Mouse (Mus musculus): ENCODE measurements around the gene Opn3. TPM values are rescaled to one million over a fixed set of nuclear protein-coding genes. Genes with fewer than 3 reads are reported as not detected.

The Opn3 gene
- total and polyA plus RNA-seq, 3 experiments, result 0.89 to 2.9 (median 1.6) TPM

GRCm38 (mm10) chr1:175669456-175669855, 23.1 kb downstream of the Opn3 start:
- no peak for DNase-seq (ENCODE audit: extremely low read depth)
- no peaks in the 10 kb centered on the region for H3K79me2 ChIP-seq (replicated peaks; ENCODE audit: control insufficient read depth, extremely low read depth, insufficient read depth, poor library complexity, severe bottlenecking)
- no peak overlapping the region for H3K4me3 ChIP-seq (replicated peaks in 1 of 3; ENCODE audit: low read depth in 2 of 3, low read length in 2 of 3, poor library complexity in 1 of 3)
- H3K27ac ChIP-seq (ENCODE audit: insufficient read depth, low read depth), result no peak overlapping the region
- no peak overlapping the region for H3K9ac ChIP-seq (ENCODE audit: insufficient read depth, low read depth)
- in situ Hi-C loops (cut with MboI; ENCODE audit: low pct_ligation_motif_present, low pct_unique_long_range_greater_than_20kb, low sequenced_read_pairs), result loop anchor here (5.0 kb wide), 1 partner anchor 37 kb away; no protein-coding TSS in a partner anchor
- peaks cover 0 to 47% of the 10 kb centered on the region in 2 experiments; a peak in 3 of 4 replicates for H3K4me1 ChIP-seq (ENCODE audit: control insufficient read depth in 1 of 2, insufficient read depth in 2 of 2)
- no peaks in the 10 kb centered on the region for H3K27me3 ChIP-seq (replicated peaks)
- dilution Hi-C loops (cut with MboI; ENCODE audit: extremely low pct_ligation_motif_present, extremely low pct_unique_long_range_greater_than_20kb, low sequenced_read_pairs), result no loop called here
- H3K9me3 ChIP-seq (replicated peaks; ENCODE audit: low read length), result no peaks in the 10 kb centered on the region
- no peak for TF ChIP-seq JUN (IDR thresholded peaks at IDR 0.05; ENCODE audit: insufficient read depth, low read depth, low read length)
- no peak for TF ChIP-seq ZC3H11A (IDR thresholded peaks at IDR 0.05; ENCODE audit: low read depth, low read length)
- no peak for TF ChIP-seq HCFC1 (IDR thresholded peaks at IDR 0.05; ENCODE audit: low read depth, low read length)
- H3K4me2 ChIP-seq (ENCODE audit: insufficient read depth, low read depth, poor library complexity, severe bottlenecking), result no peak overlapping the region
- no peaks in the 10 kb centered on the region for H3K36me3 ChIP-seq (replicated peaks in 1 of 2; ENCODE audit: control insufficient read depth in 1 of 2, insufficient read depth in 1 of 2, low read length in 1 of 2)

- in situ Hi-C loops (cut with MboI; ENCODE audit: low pct_ligation_motif_present, low pct_unique_long_range_greater_than_20kb, low sequenced_read_pairs), result loop anchor here (5.0 kb wide), 1 partner anchor 37 kb away; no protein-coding TSS in a partner anchor
These were observed 23.7 kb downstream of the Opn3 start for GRCm38 (mm10) chr1:175668666-175669405.

GRCm38 (mm10) chr1:175659900-175660299, 32.7 kb downstream of the Opn3 start:
- Histone ChIP-seq H3K4me1 (ENCODE audit: control insufficient read depth in 1 of 2, insufficient read depth in 2 of 2) (peaks cover 3 to 25% of the 10 kb centered on the region in 2 experiments), H3K4me2 (ENCODE audit: insufficient read depth, low read depth, poor library complexity, severe bottlenecking) (no peak overlapping the region), H3K27me3 (replicated peaks) (no peaks in the 10 kb centered on the region), H3K79me2 (replicated peaks; ENCODE audit: control insufficient read depth, extremely low read depth, insufficient read depth, poor library complexity, severe bottlenecking) (no peaks in the 10 kb centered on the region), H3K36me3 (replicated peaks in 1 of 2; ENCODE audit: control insufficient read depth in 1 of 2, insufficient read depth in 1 of 2, low read length in 1 of 2) (peaks cover 0 to 44% of the 10 kb centered on the region in 2 experiments), H3K9me3 (replicated peaks; ENCODE audit: low read length) (no peaks in the 10 kb centered on the region), H3K27ac (ENCODE audit: insufficient read depth, low read depth) (no peak overlapping the region), H3K4me3 (replicated peaks in 1 of 3; ENCODE audit: low read depth in 2 of 3, low read length in 2 of 3, poor library complexity in 1 of 3) (no peak overlapping the region), H3K9ac (ENCODE audit: insufficient read depth, low read depth) (no peak overlapping the region)
- DNase-seq (ENCODE audit: extremely low read depth), result no peak
- TF ChIP-seq TBP (conservative IDR thresholded peaks at IDR 0.05; ENCODE audit: low read depth, low read length), result no peak
- in situ Hi-C loops (cut with MboI; ENCODE audit: low pct_ligation_motif_present, low pct_unique_long_range_greater_than_20kb, low sequenced_read_pairs), result no loop called here
- dilution Hi-C loops (cut with MboI; ENCODE audit: extremely low pct_ligation_motif_present, extremely low pct_unique_long_range_greater_than_20kb, low sequenced_read_pairs), result no loop called here

More at GRCm38 (mm10) chr1:175668666-175669405, 23.7 kb downstream of the Opn3 start:
- Histone ChIP-seq H3K9me3 (replicated peaks; ENCODE audit: low read length) (no peaks in the 10 kb centered on the region), H3K27ac (ENCODE audit: insufficient read depth, low read depth) (no peak overlapping the region), H3K36me3 (replicated peaks in 1 of 2; ENCODE audit: control insufficient read depth in 1 of 2, insufficient read depth in 1 of 2, low read length in 1 of 2) (no peaks in the 10 kb centered on the region), H3K27me3 (replicated peaks) (no peaks in the 10 kb centered on the region), H3K9ac (ENCODE audit: insufficient read depth, low read depth) (no peak overlapping the region), H3K4me3 (replicated peaks in 1 of 3; ENCODE audit: low read depth in 2 of 3, low read length in 2 of 3, poor library complexity in 1 of 3) (no peak overlapping the region), H3K4me2 (ENCODE audit: insufficient read depth, low read depth, poor library complexity, severe bottlenecking) (no peak overlapping the region), H3K4me1 (ENCODE audit: control insufficient read depth in 1 of 2, insufficient read depth in 2 of 2) (peaks cover 0 to 44% of the 10 kb centered on the region in 2 experiments; a peak in 3 of 4 replicates), H3K79me2 (replicated peaks; ENCODE audit: control insufficient read depth, extremely low read depth, insufficient read depth, poor library complexity, severe bottlenecking) (no peaks in the 10 kb centered on the region)
- dilution Hi-C loops (cut with MboI; ENCODE audit: extremely low pct_ligation_motif_present, extremely low pct_unique_long_range_greater_than_20kb, low sequenced_read_pairs), result no loop called here
- no peak for TF ChIP-seq PAX5 (IDR thresholded peaks at IDR 0.05; ENCODE audit: low read length)
- TF ChIP-seq ZC3H11A (IDR thresholded peaks at IDR 0.05; ENCODE audit: low read depth, low read length), result peak; percentile 24; the same call in 1 of the 2 replicates
- peak; percentile 85 for TF ChIP-seq SMC3 (IDR thresholded peaks at IDR 0.05; ENCODE audit: low read depth, low read length)
- TF ChIP-seq HCFC1 (IDR thresholded peaks at IDR 0.05; ENCODE audit: low read depth, low read length), result no peak
- TF ChIP-seq CTCF (conservative IDR thresholded peaks at IDR 0.05 in 1 of 2, IDR thresholded peaks at IDR 0.05 in 1 of 2; ENCODE audit: low read depth in 2 of 2, low read length in 2 of 2), result peak; percentile 81 to 86
- TF ChIP-seq CHD2 (IDR thresholded peaks at IDR 0.05; ENCODE audit: low read length), result no peak
- no peak for TF ChIP-seq IRF4 (IDR thresholded peaks at IDR 0.05; ENCODE audit: low read depth, low read length)
- peak; percentile 78 for TF ChIP-seq RAD21 (IDR thresholded peaks at IDR 0.05; ENCODE audit: low read depth, low read length)
- TF ChIP-seq UBTF (IDR thresholded peaks at IDR 0.05; ENCODE audit: low read depth, low read length), result no peak
- TF ChIP-seq MYC (IDR thresholded peaks at IDR 0.05; ENCODE audit: low read depth, low read length), result no peak
- TF ChIP-seq ZKSCAN1 (IDR thresholded peaks at IDR 0.05; ENCODE audit: borderline replicate concordance, low read depth, low read length), result no peak
- peak; percentile 69 for DNase-seq (ENCODE audit: extremely low read depth)

Data from CH12.LX (cell line).